Mouse (Mus musculus) hindbrain, embryonic 12.5 days (tissue): ENCODE measurements around the gene Gm11733. TPM values are rescaled to one million over a fixed set of nuclear protein-coding genes. Genes with fewer than 3 reads are reported as not detected.

Experiments used
- ATAC-seq: fragments of 200-750 bp; cut with Nextera tagmentation; 2 replicates; pipeline ENCODE4 v1.8.0; 2017; ENCODE audit warnings: moderate TSS enrichment; ENCODE audit not compliant: low FRiP score
- H3K27ac ChIP-seq: fragments of 300-500 bp; sonication (generic); 2 replicates; pipeline ENCODE4 v1.5.1; 2016; ENCODE audit warnings: mild to moderate bottlenecking
- H3K27me3 ChIP-seq: fragments of 300-500 bp; sonication (generic); 2 replicates; pipeline ENCODE4 v1.6.1; 2016; ENCODE audit warnings: mild to moderate bottlenecking
- H3K36me3 ChIP-seq: fragments of 300-500 bp; sonication (generic); 2 replicates; pipeline ENCODE4 v1.6.1; 2016; ENCODE audit warnings: mild to moderate bottlenecking
- H3K4me1 ChIP-seq: fragments of 300-500 bp; sonication (generic); 2 replicates; pipeline ENCODE4 v1.6.1; 2016
- H3K4me2 ChIP-seq: fragments of 300-500 bp; sonication (generic); replicated peaks from 2 replicates; pipeline ENCODE4 v1.6.1; 2016; ENCODE audit warnings: mild to moderate bottlenecking
- H3K4me3 ChIP-seq: fragments of 300-500 bp; sonication (generic); 2 replicates; pipeline ENCODE4 v1.5.1; 2016; ENCODE audit warnings: mild to moderate bottlenecking
- H3K9ac ChIP-seq: fragments of 300-500 bp; sonication (generic); 2 replicates; pipeline ENCODE4 v1.6.1; 2016; ENCODE audit warnings: mild to moderate bottlenecking, moderate library complexity
- H3K9me3 ChIP-seq: fragments of 300-500 bp; sonication (generic); replicated peaks from 2 replicates; pipeline ENCODE4 v1.6.1; 2016; ENCODE audit warnings: mild to moderate bottlenecking
- WGBS: fragments of 180-500 bp; shearing (Covaris S2); methylation state at CpG from one replicate; pipeline ENCODE4 v1.1.7; 2016; 5-methylcytosine and 5-hydroxymethylcytosine counted together
- polyA plus RNA-seq: library from polyadenylated mRNA; unstranded; fragments of >200 nt; fragmentation: Nextera tagmentation; extraction: Ambion mirVana; gene quantifications from 2 replicates; pipeline ENCODE4 v1.2.1, GENCODE M21; 2016

Gene Gm11733
- polyA plus RNA-seq, 1 experiment from 2014 or later, result not detected

GRCm38 (mm10) chr11:117521906-117522780 lies 38.0 kb downstream of the Gm11733 start:
- Histone ChIP-seq H3K9ac (no peak overlapping the region), H3K27ac (peak overlapping the region; percentile 69; the same call in 1 of the 2 replicates), H3K9me3 (no peaks in the 10 kb centered on the region; the same call in 1 of the 2 replicates), H3K27me3 (no peaks in the 10 kb centered on the region), H3K4me2 (no peak overlapping the region), H3K36me3 (no peaks in the 10 kb centered on the region), H3K4me1 (peaks cover 39% of the 10 kb centered on the region), H3K4me3 (no peak overlapping the region)
- WGBS, result 52% methylated on average over 13 of the region's 13 CpGs
- ATAC-seq, result no peak

- peak; percentile 62 for ATAC-seq
- Histone ChIP-seq H3K27ac (peak overlapping the region; percentile 69), H3K36me3 (no peaks in the 10 kb centered on the region), H3K4me2 (0 out of 2 replicates have a peak overlapping the region, but pooled peaks have one; percentile 4), H3K27me3 (no peaks in the 10 kb centered on the region), H3K9ac (peak overlapping the region; percentile 2; the same call in 1 of the 2 replicates), H3K4me1 (peaks cover 39% of the 10 kb centered on the region), H3K4me3 (no peak overlapping the region), H3K9me3 (no peaks in the 10 kb centered on the region; the same call in 1 of the 2 replicates)
- 48% methylated on average over 16 of the region's 16 CpGs for whole genome bisulfite sequencing
These were observed 38.8 kb downstream of the Gm11733 start for GRCm38 (mm10) chr11:117522879-117523519.

- peak overlapping the region; percentile 72 for H3K27ac ChIP-seq
- H3K4me2 ChIP-seq, result peak overlapping the region; percentile 27
- no peaks in the 10 kb centered on the region for H3K9me3 ChIP-seq
- no peak for ATAC-seq
- peaks cover 39% of the 10 kb centered on the region for H3K4me1 ChIP-seq
- H3K27me3 ChIP-seq, result no peaks in the 10 kb centered on the region; the same call in 1 of the 2 replicates
- H3K4me3 ChIP-seq, result no peak overlapping the region
- no peaks in the 10 kb centered on the region for H3K36me3 ChIP-seq
- WGBS, result 20% methylated on average over 17 of the region's 18 CpGs
- H3K9ac ChIP-seq, result peak overlapping the region; percentile 47
These were observed 41.6 kb downstream of the Gm11733 start for GRCm38 (mm10) chr11:117525606-117526349.

GRCm38 (mm10) chr11:117532374-117532773 lies 48.2 kb downstream of the Gm11733 start:
- no peaks in the 10 kb centered on the region for H3K9me3 ChIP-seq
- H3K9ac ChIP-seq, result no peak overlapping the region
- no peak overlapping the region for H3K27ac ChIP-seq
- H3K36me3 ChIP-seq, result no peaks in the 10 kb centered on the region
- no peak overlapping the region for H3K4me2 ChIP-seq
- peaks cover 32% of the 10 kb centered on the region for H3K4me1 ChIP-seq
- WGBS, result 25% methylated on average over 10 of the region's 10 CpGs
- H3K27me3 ChIP-seq, result peaks cover 7% of the 10 kb centered on the region; the same call in 1 of the 2 replicates
- no peak overlapping the region for H3K4me3 ChIP-seq
- ATAC-seq, result no peak

GRCm38 (mm10) chr11:117534912-117535311 lies 50.7 kb downstream of the Gm11733 start:
- Histone ChIP-seq H3K4me1 (peaks cover 39% of the 10 kb centered on the region), H3K27ac (no peak overlapping the region), H3K36me3 (no peaks in the 10 kb centered on the region), H3K9ac (no peak overlapping the region), H3K4me2 (no peak overlapping the region), H3K4me3 (no peak overlapping the region), H3K9me3 (no peaks in the 10 kb centered on the region), H3K27me3 (peaks cover 7% of the 10 kb centered on the region; the same call in 1 of the 2 replicates)
- no peak for ATAC-seq
- WGBS, result 79% methylated on average over 10 of the region's 10 CpGs

GRCm38 (mm10) chr11:117535491-117536304 lies 51.5 kb downstream of the Gm11733 start:
- Histone ChIP-seq H3K36me3 (no peaks in the 10 kb centered on the region), H3K9me3 (no peaks in the 10 kb centered on the region), H3K27me3 (peaks cover 7% of the 10 kb centered on the region; the same call in 1 of the 2 replicates), H3K4me1 (peaks cover 47% of the 10 kb centered on the region), H3K4me2 (no peak overlapping the region), H3K27ac (no peak overlapping the region), H3K4me3 (no peak overlapping the region), H3K9ac (no peak overlapping the region)
- 53% methylated on average over 9 of the region's 9 CpGs for WGBS
- no peak for ATAC-seq

GRCm38 (mm10) chr11:117536586-117536985 lies 52.4 kb downstream of the Gm11733 start:
- Histone ChIP-seq H3K27ac (no peak overlapping the region), H3K36me3 (no peaks in the 10 kb centered on the region), H3K9me3 (no peaks in the 10 kb centered on the region), H3K4me1 (peaks cover 56% of the 10 kb centered on the region), H3K27me3 (peaks cover 7% of the 10 kb centered on the region; the same call in 1 of the 2 replicates), H3K4me2 (no peak overlapping the region), H3K9ac (no peak overlapping the region), H3K4me3 (no peak overlapping the region)
- WGBS, result 57% methylated on average over 3 of the region's 3 CpGs
- ATAC-seq, result no peak

Other genes starting within 250 kb of the Gm11733 start
- 26.3 and 28.3 TPM in 2 replicates for gene Tnrc6c, start 169.9 kb downstream of the Gm11733 start, polyA plus RNA-seq